Mouse (Mus musculus) stomach, postnatal 0 days (tissue): ENCODE data around the gene Apoa4.

Experiments used
- CTCF ChIP-seq: IDR thresholded peaks from 2 replicates; pipeline ENCODE4 v1.5.1; 2016; ENCODE audit warnings: antibody characterized with exemption, low read depth, mild to moderate bottlenecking, moderate library complexity
- EP300 ChIP-seq: optimal IDR thresholded peaks from 2 replicates; pipeline ENCODE3; 2016; ENCODE audit warnings: antibody characterized with exemption

GRCm38 (mm10) chr9:46282631-46283436 is 42.3 kb downstream of the Apoa4 start, which contains the start of gene Bud13:
- peak; percentile 77 for TF ChIP-seq CTCF
- TF ChIP-seq EP300, result no peak
